Mouse (Mus musculus): ENCODE data around the gene Afap1.

DNA sequence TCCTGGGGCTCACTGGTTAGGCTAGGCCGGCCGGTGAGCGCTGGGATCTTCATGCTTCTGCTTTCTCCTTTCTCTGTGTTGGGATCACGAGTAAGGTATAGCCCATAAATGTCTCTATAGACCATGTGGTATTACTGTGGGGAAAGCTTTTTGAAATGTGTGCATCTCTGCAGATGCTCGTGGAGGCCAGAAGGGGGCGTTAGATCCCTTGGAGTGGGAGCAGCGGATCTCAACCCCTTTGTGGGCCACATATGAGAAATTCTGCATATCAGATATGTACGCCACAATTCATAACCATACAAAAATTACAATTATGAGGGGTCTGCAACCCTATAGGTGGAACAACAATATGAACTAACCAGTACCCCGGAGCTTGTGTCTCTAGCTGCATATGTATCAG is 4.2 kb upstream of the Afap1 start:
- TF ChIP-seq ZNF384 (IDR thresholded peaks at IDR 0.05; ENCODE audit: low read depth, low read length) (no peak), CTCF (IDR thresholded peaks at IDR 0.05 in 2 of 3, conservative IDR thresholded peaks at IDR 0.05 in 1 of 3; ENCODE audit: control insufficient read depth in 1 of 3, insufficient read depth in 1 of 3, low read depth in 2 of 3, low read length in 3 of 3, poor library complexity in 1 of 3, severe bottlenecking in 1 of 3) (no peak), USF2 (IDR thresholded peaks at IDR 0.05; ENCODE audit: borderline replicate concordance in 1 of 2, insufficient read depth in 1 of 2, low read depth in 1 of 2, low read length in 2 of 2) (no peak), MYC (IDR thresholded peaks at IDR 0.05; ENCODE audit: low read depth, low read length) (no peak), POLR2A (IDR thresholded peaks at IDR 0.05; ENCODE audit: control insufficient read depth in 1 of 2, insufficient read depth in 1 of 2, low read depth in 1 of 2, low read length in 2 of 2, poor library complexity in 1 of 2) (no peak), JUND (IDR thresholded peaks at IDR 0.05; ENCODE audit: low read depth, low read length) (no peak), GABPA (IDR thresholded peaks at IDR 0.05; ENCODE audit: low read depth, low read length) (no peak), GATA1 (IDR thresholded peaks at IDR 0.05; ENCODE audit: low read depth, low read length) (no peak)
